Mouse (Mus musculus) c-Kit-positive CD71-positive TER-119-negative erythroid progenitor cells, embryonic 14.5 days (primary cell): ENCODE data around the gene Itgax.

Source experiments
- DNase-seq: peaks from one replicate; pipeline ENCODE4 v3.0.0-alpha.2; 2013; ENCODE audit warnings: low read depth

The Itgax gene

DNA sequence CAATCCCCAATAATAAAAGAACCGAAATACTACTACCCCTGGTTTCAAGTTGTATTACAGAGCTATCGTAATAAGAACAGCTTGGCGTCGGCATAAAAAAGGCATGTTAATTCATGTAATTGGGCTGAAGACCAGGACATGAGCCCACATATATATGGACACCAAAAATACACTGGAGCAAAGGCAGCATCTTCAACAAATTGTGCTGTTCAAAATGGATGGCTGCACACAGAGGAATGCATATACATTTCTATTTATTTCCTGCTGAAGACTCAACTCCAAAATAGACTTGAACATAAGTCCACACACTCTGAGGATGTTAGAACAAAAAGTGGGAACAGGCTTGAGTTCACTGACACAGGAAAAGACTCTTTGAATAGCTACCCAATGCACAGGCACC lies 34.7 kb downstream of the Itgax start:
- DNase-seq = no peak

DNA sequence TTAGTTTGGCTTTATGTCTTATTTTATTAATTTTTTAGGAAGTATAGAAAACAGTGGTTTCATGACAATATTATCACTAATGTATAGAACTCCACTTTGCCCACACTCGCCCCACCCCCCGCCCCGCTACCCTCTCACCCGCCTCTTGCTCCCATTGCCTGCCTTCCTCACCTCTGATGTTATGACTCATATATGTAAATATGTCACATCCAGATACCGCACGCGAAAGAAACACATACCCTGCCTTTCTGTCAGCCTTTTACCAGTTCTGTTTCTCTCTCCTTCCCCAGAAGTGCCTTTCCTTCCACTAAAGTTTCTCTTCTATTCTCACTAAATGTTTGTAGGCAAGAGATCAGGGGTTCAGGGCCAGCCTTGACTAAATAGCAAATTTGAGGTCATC lies 37.0 kb downstream of the Itgax start:
- DNase-seq = no peak

DNA sequence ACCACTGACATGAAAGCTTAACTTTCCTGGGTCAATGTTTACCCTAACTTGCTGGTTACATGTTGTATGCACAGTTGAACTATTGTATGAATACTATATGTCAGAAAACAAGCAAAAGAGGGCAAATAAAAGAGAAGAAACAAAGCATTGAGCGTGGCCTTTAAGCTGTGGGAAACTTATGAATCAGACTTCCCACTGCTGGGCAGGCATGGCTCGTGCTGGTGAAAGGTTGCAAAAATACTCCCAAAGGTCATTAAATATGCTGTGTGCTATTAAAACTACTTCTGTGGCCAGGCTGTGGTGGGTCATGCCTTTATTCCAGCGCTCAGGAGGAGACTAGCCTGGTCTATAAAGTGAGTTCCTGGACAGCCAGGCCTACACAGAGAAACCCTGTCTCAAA lies 40.6 kb downstream of the Itgax start:
- no peak for DNase-seq

DNA sequence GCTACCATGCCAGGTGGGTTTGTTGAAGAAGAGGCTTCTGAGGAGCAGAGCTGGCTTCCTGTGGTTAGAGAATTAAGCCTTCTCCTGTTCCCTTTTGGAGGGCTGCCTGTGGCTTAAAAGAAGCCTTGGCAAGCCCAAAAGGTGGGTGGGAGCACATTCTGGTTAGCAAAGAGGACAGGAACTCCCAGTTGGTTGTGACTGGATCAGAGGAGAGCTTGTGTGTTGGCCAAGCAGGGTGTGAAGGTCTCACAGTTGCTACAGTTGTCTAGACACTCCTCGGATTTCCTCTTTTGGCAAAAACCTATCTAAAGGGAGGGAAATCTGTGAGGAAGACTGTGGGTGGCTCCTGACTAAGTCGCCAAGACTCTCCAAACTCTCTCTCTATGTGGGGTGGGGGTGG lies 49.0 kb downstream of the Itgax start:
- DNase-seq = no peak

DNA sequence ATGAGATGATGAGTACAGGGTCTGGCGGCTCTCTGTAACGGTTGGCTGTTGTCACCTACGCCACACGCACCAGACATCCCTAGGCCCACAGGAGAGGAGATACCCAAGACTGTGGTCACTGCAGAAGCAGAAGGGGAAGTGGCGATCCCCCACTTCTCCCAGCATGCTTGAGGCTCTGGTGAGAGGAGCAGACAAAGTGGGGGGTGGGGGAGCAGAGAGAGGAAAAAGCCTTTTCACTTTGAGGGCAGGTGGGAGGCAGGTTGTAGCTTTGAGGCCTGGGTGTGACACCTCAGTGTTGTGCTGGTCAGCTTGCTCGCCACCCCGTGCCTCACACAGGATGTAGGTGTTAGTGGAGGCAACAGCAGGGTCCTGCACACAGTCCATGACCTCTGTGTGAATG lies 50.8 kb downstream of the Itgax start:
- no peak for DNase-seq

GRCm38 (mm10) chr7:128180546-128180945 lies 51.2 kb downstream of the Itgax start:
- DNase-seq = no peak

- no peak for DNase-seq
These were observed 52.3 kb downstream of the Itgax start for GRCm38 (mm10) chr7:128181691-128182090.
